Mouse (Mus musculus) layer of hippocampus, adult 18-20 months (tissue): ENCODE results near the gene Tarbp2. TPM values are rescaled to one million over a fixed set of nuclear protein-coding genes. Genes with fewer than 3 reads are reported as not detected.

Experiments used
- DNase-seq, 2 experiments: peaks; one replicate each; pipeline ENCODE4 v3.0.0; 2022; ENCODE audit warnings: low spot score in 2 of 2
- total RNA-seq, 2 experiments: library from RNA; stranded (reverse); gene quantifications; 2 replicates each; pipeline ENCODE4 v1.2.3; 2021

Tarbp2 gene
- total RNA-seq, 2 experiments from 2014 or later: 27.6 to 27.7 TPM

- no peak for DNase-seq
Observed at GRCm38 (mm10) chr15:102505073-102505769, 12.8 kb upstream of the Tarbp2 start.

GRCm38 (mm10) chr15:102505770-102506463 is 12.1 kb upstream of the Tarbp2 start:
- no peak for DNase-seq

- DNase-seq: no peak
Observed at GRCm38 (mm10) chr15:102506464-102506830, 11.5 kb upstream of the Tarbp2 start.

- no peak for DNase-seq
Observed at GRCm38 (mm10) chr15:102506864-102507263, 11.1 kb upstream of the Tarbp2 start.

- no peak for DNase-seq
Observed at GRCm38 (mm10) chr15:102507561-102507960, 10.4 kb upstream of the Tarbp2 start.

- no peak for DNase-seq
Observed at GRCm38 (mm10) chr15:102508336-102508735, 9.7 kb upstream of the Tarbp2 start.

- DNase-seq: no peak
Observed at GRCm38 (mm10) chr15:102510110-102510509, 7.9 kb upstream of the Tarbp2 start.

GRCm38 (mm10) chr15:102510590-102511284 is 7.3 kb upstream of the Tarbp2 start:
- DNase-seq: peak; percentile 80 to 84

GRCm38 (mm10) chr15:102511285-102511833 is 6.6 kb upstream of the Tarbp2 start:
- DNase-seq: no peak

- no peak for DNase-seq
Observed at GRCm38 (mm10) chr15:102512010-102512409, 6.0 kb upstream of the Tarbp2 start.

- no peak for DNase-seq
Observed at GRCm38 (mm10) chr15:102512471-102512870, 5.5 kb upstream of the Tarbp2 start.

- no peak for DNase-seq
Observed at GRCm38 (mm10) chr15:102513004-102513403, 5.0 kb upstream of the Tarbp2 start.

- no peak for DNase-seq
Observed at GRCm38 (mm10) chr15:102515261-102515660, 2.7 kb upstream of the Tarbp2 start.

- DNase-seq: no peak
Observed at GRCm38 (mm10) chr15:102515791-102516190, 2.2 kb upstream of the Tarbp2 start.

GRCm38 (mm10) chr15:102516293-102516692 is 1.7 kb upstream of the Tarbp2 start:
- DNase-seq: no peak

GRCm38 (mm10) chr15:102516728-102517404 is 1.1 kb upstream of the Tarbp2 start, which contains the start of gene Map3k12:
TSS of gene Map3k12 (minus strand) at chr15:102517064.
- peak; percentile 75 to 85 for DNase-seq

GRCm38 (mm10) chr15:102517631-102517975 is 389 bp upstream of the Tarbp2 start:
- DNase-seq: no peak

- no peak for DNase-seq
Observed at GRCm38 (mm10) chr15:102518859-102519201, 838 bp downstream of the Tarbp2 start.

- no peak for DNase-seq
Observed at GRCm38 (mm10) chr15:102519211-102520141, 1.5 kb downstream of the Tarbp2 start.

GRCm38 (mm10) chr15:102520416-102520815 is 2.4 kb downstream of the Tarbp2 start:
- no peak for DNase-seq
